Mouse (Mus musculus): Measurements from ENCODE around the gene Piga. TPM values are rescaled to one million over a fixed set of nuclear protein-coding genes. Genes with fewer than 3 reads are reported as not detected.

The Piga gene
- total and polyA plus RNA-seq, 3 experiments = 9.2 to 17.8 (median 14.7) TPM

GRCm38 (mm10) chrX:164373081-164373480, 46.5 kb upstream of the Piga start, which contains the start of gene Vegfd:
Gene Vegfd (plus strand): TSS chrX:164373378.
- Histone ChIP-seq H3K4me3 (replicated peaks in 1 of 3; ENCODE audit: low read depth in 2 of 3, low read length in 2 of 3, poor library complexity in 1 of 3) (no peak within 1 kb of the TSS), H3K27ac (ENCODE audit: insufficient read depth, low read depth) (no peak within 1 kb of the TSS), H3K4me2 (ENCODE audit: insufficient read depth, low read depth, poor library complexity, severe bottlenecking) (no peak within 1 kb of the TSS), H3K79me2 (replicated peaks; ENCODE audit: control insufficient read depth, extremely low read depth, insufficient read depth, poor library complexity, severe bottlenecking) (no peaks in the 10 kb centered on the region), H3K4me1 (ENCODE audit: control insufficient read depth in 1 of 2, insufficient read depth in 2 of 2) (no peaks in the 10 kb centered on the region), H3K36me3 (replicated peaks in 1 of 2; ENCODE audit: control insufficient read depth in 1 of 2, insufficient read depth in 1 of 2, low read length in 1 of 2) (no peaks in the 10 kb centered on the region), H3K27me3 (replicated peaks) (no peaks in the 10 kb centered on the region), H3K9me3 (replicated peaks; ENCODE audit: low read length) (no peaks in the 10 kb centered on the region), H3K9ac (ENCODE audit: insufficient read depth, low read depth) (no peak within 1 kb of the TSS)
- in situ Hi-C loops (cut with MboI; ENCODE audit: low pct_ligation_motif_present, low pct_unique_long_range_greater_than_20kb, low sequenced_read_pairs) (no loop called here), dilution Hi-C loops (cut with MboI; ENCODE audit: extremely low pct_ligation_motif_present, extremely low pct_unique_long_range_greater_than_20kb, low sequenced_read_pairs) (no loop called here)
- no peak for DNase-seq (ENCODE audit: extremely low read depth)
- no peak for TF ChIP-seq SMC3 (IDR thresholded peaks at IDR 0.05; ENCODE audit: low read depth, low read length)
- TF ChIP-seq IRF4 (IDR thresholded peaks at IDR 0.05; ENCODE audit: low read depth, low read length) = no peak
- TF ChIP-seq ZC3H11A (IDR thresholded peaks at IDR 0.05; ENCODE audit: low read depth, low read length) = no peak
- no peak for TF ChIP-seq POLR2AphosphoS2 (IDR thresholded peaks at IDR 0.05; ENCODE audit: low read depth, low read length)
- TF ChIP-seq ELF1 (IDR thresholded peaks at IDR 0.05; ENCODE audit: low read depth, low read length) = no peak
- no peak for TF ChIP-seq TCF12 (IDR thresholded peaks at IDR 0.05; ENCODE audit: low read depth, low read length)
- TF ChIP-seq BHLHE40 (IDR thresholded peaks at IDR 0.05; ENCODE audit: low read depth, low read length) = no peak
- no peak for TF ChIP-seq ETS1 (conservative IDR thresholded peaks at IDR 0.05; ENCODE audit: low read depth, low read length)
- TF ChIP-seq CHD2 (IDR thresholded peaks at IDR 0.05; ENCODE audit: low read length) = no peak
- TF ChIP-seq PAX5 (IDR thresholded peaks at IDR 0.05; ENCODE audit: low read length) = no peak
- TF ChIP-seq ZMIZ1 (IDR thresholded peaks at IDR 0.05; ENCODE audit: low read depth, low read length) = no peak
- TF ChIP-seq MAX (IDR thresholded peaks at IDR 0.05; ENCODE audit: low read length) = no peak
- TF ChIP-seq POLR2A (IDR thresholded peaks at IDR 0.05; ENCODE audit: low read depth, low read length) = no peak
- TF ChIP-seq ZKSCAN1 (IDR thresholded peaks at IDR 0.05; ENCODE audit: borderline replicate concordance, low read depth, low read length) = no peak
- TF ChIP-seq MYC (IDR thresholded peaks at IDR 0.05; ENCODE audit: low read depth, low read length) = no peak
- no peak for TF ChIP-seq JUN (IDR thresholded peaks at IDR 0.05; ENCODE audit: insufficient read depth, low read depth, low read length)
- TF ChIP-seq NRF1 (IDR thresholded peaks at IDR 0.05; ENCODE audit: low read depth, low read length) = no peak
- no peak for TF ChIP-seq GABPA (IDR thresholded peaks at IDR 0.05; ENCODE audit: insufficient replicate concordance, low read depth, low read length)
- TF ChIP-seq CTCF (conservative IDR thresholded peaks at IDR 0.05 in 1 of 2, IDR thresholded peaks at IDR 0.05 in 1 of 2; ENCODE audit: low read depth in 2 of 2, low read length in 2 of 2) = no peak
- no peak for TF ChIP-seq SIN3A (IDR thresholded peaks at IDR 0.05; ENCODE audit: low read length)

DNA sequence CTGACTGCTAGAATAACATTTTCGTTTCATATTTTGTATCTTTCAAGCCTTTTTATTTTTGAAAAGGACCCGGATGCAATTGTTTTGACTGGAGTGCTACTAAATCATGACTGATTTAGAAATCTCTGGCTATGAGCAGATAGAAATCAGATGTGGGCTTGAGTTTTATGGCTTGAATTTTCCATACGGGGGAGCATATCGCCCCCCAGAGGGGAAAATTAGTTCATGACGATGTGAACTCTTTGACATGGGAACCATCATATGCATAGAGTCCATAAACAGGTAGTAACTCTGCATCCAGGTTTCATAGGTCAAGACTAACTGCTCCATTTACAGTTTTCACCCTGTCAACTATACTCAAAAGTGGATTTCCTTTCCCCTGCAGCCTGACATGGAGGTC, 45.0 kb upstream of the Piga start:
- TF ChIP-seq KAT2A (IDR thresholded peaks at IDR 0.05; ENCODE audit: insufficient replicate concordance, low read length) (no peak), CTCF (conservative IDR thresholded peaks at IDR 0.05 in 1 of 2, IDR thresholded peaks at IDR 0.05 in 1 of 2; ENCODE audit: low read depth in 2 of 2, low read length in 2 of 2) (peak in 1 of 2 experiments; percentile 42; a peak in 2 of 4 replicates), ZMIZ1 (IDR thresholded peaks at IDR 0.05; ENCODE audit: low read depth, low read length) (no peak), ZNF384 (IDR thresholded peaks at IDR 0.05; ENCODE audit: low read depth, low read length) (no peak), TCF12 (IDR thresholded peaks at IDR 0.05; ENCODE audit: low read depth, low read length) (no peak), POLR2AphosphoS2 (IDR thresholded peaks at IDR 0.05; ENCODE audit: low read depth, low read length) (no peak), MYC (IDR thresholded peaks at IDR 0.05; ENCODE audit: low read depth, low read length) (no peak), MAFK (IDR thresholded peaks at IDR 0.05; ENCODE audit: insufficient replicate concordance, low read length) (no peak), ZC3H11A (IDR thresholded peaks at IDR 0.05; ENCODE audit: low read depth, low read length) (no peak), MXI1 (IDR thresholded peaks at IDR 0.05; ENCODE audit: low read depth, low read length) (no peak), GABPA (IDR thresholded peaks at IDR 0.05; ENCODE audit: insufficient replicate concordance, low read depth, low read length) (no peak), SMC3 (IDR thresholded peaks at IDR 0.05; ENCODE audit: low read depth, low read length) (no peak), E2F4 (IDR thresholded peaks at IDR 0.05; ENCODE audit: insufficient replicate concordance, low read depth, low read length) (no peak), ELF1 (IDR thresholded peaks at IDR 0.05; ENCODE audit: low read depth, low read length) (no peak), BHLHE40 (IDR thresholded peaks at IDR 0.05; ENCODE audit: low read depth, low read length) (no peak), CHD2 (IDR thresholded peaks at IDR 0.05; ENCODE audit: low read length) (no peak), SIN3A (IDR thresholded peaks at IDR 0.05; ENCODE audit: low read length) (no peak), RAD21 (IDR thresholded peaks at IDR 0.05; ENCODE audit: low read depth, low read length) (peak; percentile 38)
- Histone ChIP-seq H3K4me1 (ENCODE audit: control insufficient read depth in 1 of 2, insufficient read depth in 2 of 2) (no peaks in the 10 kb centered on the region), H3K4me2 (ENCODE audit: insufficient read depth, low read depth, poor library complexity, severe bottlenecking) (no peak overlapping the region), H3K4me3 (replicated peaks in 1 of 3; ENCODE audit: low read depth in 2 of 3, low read length in 2 of 3, poor library complexity in 1 of 3) (no peak overlapping the region), H3K27ac (ENCODE audit: insufficient read depth, low read depth) (no peak overlapping the region), H3K36me3 (replicated peaks in 1 of 2; ENCODE audit: control insufficient read depth in 1 of 2, insufficient read depth in 1 of 2, low read length in 1 of 2) (no peaks in the 10 kb centered on the region), H3K9me3 (replicated peaks; ENCODE audit: low read length) (no peaks in the 10 kb centered on the region), H3K27me3 (replicated peaks) (no peaks in the 10 kb centered on the region), H3K9ac (ENCODE audit: insufficient read depth, low read depth) (no peak overlapping the region), H3K79me2 (replicated peaks; ENCODE audit: control insufficient read depth, extremely low read depth, insufficient read depth, poor library complexity, severe bottlenecking) (no peaks in the 10 kb centered on the region)
- dilution Hi-C loops (cut with MboI; ENCODE audit: extremely low pct_ligation_motif_present, extremely low pct_unique_long_range_greater_than_20kb, low sequenced_read_pairs) (no loop called here), in situ Hi-C loops (cut with MboI; ENCODE audit: low pct_ligation_motif_present, low pct_unique_long_range_greater_than_20kb, low sequenced_read_pairs) (no loop called here)
- DNase-seq (ENCODE audit: extremely low read depth) = peak; percentile 8

Measured in CH12.LX (cell line).